Mouse (Mus musculus): ENCODE data around the gene Cend1. TPM values are rescaled to one million over a fixed set of nuclear protein-coding genes. Genes with fewer than 3 reads are reported as not detected.

Gene Cend1
- polyA plus RNA-seq, 2 experiments: not detected

DNA sequence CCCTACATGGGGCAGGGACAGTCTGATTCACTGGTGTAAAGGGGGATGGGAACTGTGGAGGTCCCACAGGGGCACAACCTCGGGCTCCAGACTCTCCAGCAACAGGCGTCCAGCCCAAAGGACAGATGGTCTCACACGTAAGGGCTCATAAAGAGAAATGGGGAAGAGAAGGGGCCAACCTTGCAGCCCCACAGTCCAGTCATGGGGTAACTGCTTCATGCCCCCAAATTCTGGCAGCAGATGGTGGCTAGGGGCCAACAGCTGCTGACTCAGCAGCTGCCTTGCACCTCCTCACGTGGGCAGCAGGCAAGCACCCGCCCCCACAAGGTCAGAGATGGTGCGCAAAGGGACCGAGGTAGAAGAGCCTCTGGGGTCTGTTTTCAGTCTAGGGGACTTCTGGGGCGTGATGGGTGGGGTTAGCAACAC, 2.9 kb upstream of the Cend1 start:
- Histone ChIP-seq H3K36me3 (replicated peaks; ENCODE audit: control insufficient read depth, insufficient read depth, low read depth) (no peaks in the 10 kb centered on the region), H3K4me2 (ENCODE audit: low read depth) (no peak overlapping the region), H3K9me3 (ENCODE audit: control insufficient read depth, low read length) (no peaks in the 10 kb centered on the region), H3K27ac (no peak overlapping the region), H3K4me3 (ENCODE audit: insufficient read depth in 1 of 2, low read depth in 2 of 2, low read length in 2 of 2) (no peak overlapping the region), H3K27me3 (ENCODE audit: control insufficient read depth, insufficient read depth, low read length) (no peaks in the 10 kb centered on the region), H3K4me1 (replicated peaks; ENCODE audit: control insufficient read depth in 2 of 2, insufficient read depth in 2 of 2, low read length in 1 of 2) (peaks cover 8 to 24% of the 10 kb centered on the region in 2 experiments), H3K9ac (replicated peaks) (no peak overlapping the region)
- DNase-seq (ENCODE audit: low read depth in 3 of 3, low spot score in 3 of 3): no peak
- no peak for TF ChIP-seq EP300 (IDR thresholded peaks at IDR 0.05; ENCODE audit: low read depth)
- TF ChIP-seq CTCF (IDR thresholded peaks at IDR 0.05; ENCODE audit: low read depth): no peak
- no peak for ATAC-seq (ENCODE audit: insufficient read depth)
- 73% methylated on average over 8 of the region's 8 CpGs for WGBS (ENCODE audit: insufficient replicate concordance)

DNA sequence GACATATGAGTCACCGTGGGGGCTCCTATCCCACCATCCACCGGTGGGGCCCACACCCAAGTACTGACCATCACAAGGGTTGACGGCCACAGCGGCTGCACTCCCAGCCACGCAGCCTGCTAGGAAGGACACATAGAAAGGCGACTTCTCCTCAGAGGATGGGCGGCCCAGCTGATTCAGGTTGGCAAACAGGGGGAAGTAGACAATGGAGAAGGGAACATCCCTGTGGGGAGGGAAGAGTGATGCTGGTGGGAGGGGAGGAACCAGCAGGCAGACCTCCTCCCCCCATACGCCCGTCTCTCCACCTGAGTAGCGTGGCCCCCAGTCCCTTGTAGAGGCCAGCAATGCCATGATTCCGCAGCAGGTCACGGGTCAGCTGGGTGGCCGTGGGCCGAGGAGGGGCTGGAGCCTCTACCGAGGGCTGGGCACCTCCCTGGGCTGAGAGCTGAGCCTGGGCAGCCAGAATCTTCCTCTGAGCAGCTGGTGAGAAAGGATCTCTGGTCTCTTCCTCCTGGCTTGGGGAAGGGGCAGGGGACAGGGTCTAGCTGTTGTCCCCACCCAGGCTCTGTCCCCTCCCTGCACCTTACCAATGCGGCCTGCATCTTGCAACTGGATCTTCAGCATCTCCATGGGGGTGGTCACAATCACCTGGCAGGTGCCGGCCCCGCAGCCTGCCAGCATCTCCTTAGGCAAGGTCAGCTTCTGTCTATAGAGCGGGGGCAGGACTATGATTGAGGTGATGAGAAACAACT, 2.3 kb upstream of the Cend1 start:
- Histone ChIP-seq H3K4me2 (ENCODE audit: low read depth) (no peak overlapping the region), H3K27ac (no peak overlapping the region), H3K36me3 (replicated peaks; ENCODE audit: control insufficient read depth, insufficient read depth, low read depth) (no peaks in the 10 kb centered on the region), H3K9me3 (ENCODE audit: control insufficient read depth, low read length) (no peaks in the 10 kb centered on the region), H3K27me3 (ENCODE audit: control insufficient read depth, insufficient read depth, low read length) (no peaks in the 10 kb centered on the region), H3K9ac (replicated peaks) (no peak overlapping the region), H3K4me1 (replicated peaks; ENCODE audit: control insufficient read depth in 2 of 2, insufficient read depth in 2 of 2, low read length in 1 of 2) (peaks cover 8 to 25% of the 10 kb centered on the region in 2 experiments), H3K4me3 (ENCODE audit: insufficient read depth in 1 of 2, low read depth in 2 of 2, low read length in 2 of 2) (no peak overlapping the region)
- 86% methylated on average over 19 of the region's 19 CpGs for WGBS (ENCODE audit: insufficient replicate concordance)
- ATAC-seq (ENCODE audit: insufficient read depth) (no peak), DNase-seq (ENCODE audit: low read depth in 3 of 3, low spot score in 3 of 3) (no peak)
- no peak for TF ChIP-seq CTCF (IDR thresholded peaks at IDR 0.05; ENCODE audit: low read depth)

DNA sequence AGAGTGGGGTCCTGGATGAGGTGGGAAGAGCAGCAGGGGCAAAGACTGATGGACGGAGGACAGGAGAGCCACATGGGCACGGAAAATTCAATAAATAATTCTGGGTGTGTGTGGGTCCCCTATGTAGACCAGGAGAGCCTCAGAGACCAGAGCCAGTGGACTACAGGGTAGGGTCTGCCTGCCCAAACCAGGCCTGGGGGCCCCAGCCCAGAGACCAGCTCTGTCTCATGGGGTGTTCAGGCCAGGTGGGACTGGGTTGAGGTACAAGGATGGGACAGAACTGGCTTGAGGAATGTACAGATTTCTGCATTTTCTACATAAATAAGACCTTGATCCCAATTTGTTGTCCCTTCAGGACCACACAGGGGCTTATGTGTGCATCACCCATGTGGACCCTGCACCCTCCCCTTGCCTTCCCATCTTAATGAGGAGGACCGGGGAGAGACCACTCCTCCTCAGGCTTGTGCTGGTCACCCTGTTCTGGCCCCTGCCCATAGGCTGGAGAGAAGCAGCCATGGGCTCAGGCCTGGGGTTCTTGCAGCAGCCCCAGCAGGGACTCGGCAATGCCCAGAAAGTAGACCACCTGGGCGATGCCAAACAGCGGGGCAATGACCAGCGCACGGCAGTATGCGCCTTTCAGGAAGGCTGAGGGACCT, 1.4 kb upstream of the Cend1 start:
- Histone ChIP-seq H3K27ac (no peak overlapping the region), H3K9ac (replicated peaks) (no peak overlapping the region), H3K27me3 (ENCODE audit: control insufficient read depth, insufficient read depth, low read length) (no peaks in the 10 kb centered on the region), H3K9me3 (ENCODE audit: control insufficient read depth, low read length) (no peaks in the 10 kb centered on the region), H3K36me3 (replicated peaks; ENCODE audit: control insufficient read depth, insufficient read depth, low read depth) (no peaks in the 10 kb centered on the region), H3K4me1 (replicated peaks; ENCODE audit: control insufficient read depth in 2 of 2, insufficient read depth in 2 of 2, low read length in 1 of 2) (peaks cover 8 to 17% of the 10 kb centered on the region in 2 experiments), H3K4me3 (ENCODE audit: insufficient read depth in 1 of 2, low read depth in 2 of 2, low read length in 2 of 2) (no peak overlapping the region), H3K4me2 (ENCODE audit: low read depth) (no peak overlapping the region)
- 85% methylated on average over 9 of the region's 9 CpGs for WGBS (ENCODE audit: insufficient replicate concordance)
- no peak for TF ChIP-seq CTCF (IDR thresholded peaks at IDR 0.05; ENCODE audit: low read depth)
- no peak for TF ChIP-seq EP300 (IDR thresholded peaks at IDR 0.05; ENCODE audit: low read depth)
- DNase-seq (ENCODE audit: low read depth in 3 of 3, low spot score in 3 of 3) (no peak), ATAC-seq (ENCODE audit: insufficient read depth) (no peak)

- no peak for TF ChIP-seq EP300 (IDR thresholded peaks at IDR 0.05; ENCODE audit: low read depth)
- no peak for TF ChIP-seq CTCF (IDR thresholded peaks at IDR 0.05; ENCODE audit: low read depth)
- H3K36me3 ChIP-seq (replicated peaks; ENCODE audit: control insufficient read depth, insufficient read depth, low read depth): no peaks in the 10 kb centered on the region
- H3K27ac ChIP-seq: no peak overlapping the region
- no peak overlapping the region for H3K9ac ChIP-seq (replicated peaks)
- DNase-seq (ENCODE audit: low read depth in 3 of 3, low spot score in 3 of 3) (no peak), ATAC-seq (ENCODE audit: insufficient read depth) (no peak)
- no peak overlapping the region for H3K4me2 ChIP-seq (ENCODE audit: low read depth)
- no peak overlapping the region for H3K4me3 ChIP-seq (ENCODE audit: insufficient read depth in 1 of 2, low read depth in 2 of 2, low read length in 2 of 2)
- 60% methylated on average over 9 of the region's 9 CpGs for WGBS (ENCODE audit: insufficient replicate concordance)
- H3K4me1 ChIP-seq (replicated peaks; ENCODE audit: control insufficient read depth in 2 of 2, insufficient read depth in 2 of 2, low read length in 1 of 2): peaks cover 5 to 13% of the 10 kb centered on the region in 2 experiments
- H3K27me3 ChIP-seq (ENCODE audit: control insufficient read depth, insufficient read depth, low read length): no peaks in the 10 kb centered on the region
- no peaks in the 10 kb centered on the region for H3K9me3 ChIP-seq (ENCODE audit: control insufficient read depth, low read length)
Measured at GRCm38 (mm10) chr7:141429840-141430584, 721 bp upstream of the Cend1 start.

- 63% methylated on average over 5 of the region's 5 CpGs for WGBS (ENCODE audit: insufficient replicate concordance)
- ATAC-seq (ENCODE audit: insufficient read depth) (no peak), DNase-seq (ENCODE audit: low read depth in 3 of 3, low spot score in 3 of 3) (no peak)
- no peak overlapping the region for H3K9ac ChIP-seq (replicated peaks)
- H3K36me3 ChIP-seq (replicated peaks; ENCODE audit: control insufficient read depth, insufficient read depth, low read depth): no peaks in the 10 kb centered on the region
- H3K27ac ChIP-seq: no peak overlapping the region
- peaks cover 0 to 5% of the 10 kb centered on the region in 2 experiments; a peak in 2 of 4 replicates for H3K4me1 ChIP-seq (replicated peaks; ENCODE audit: control insufficient read depth in 2 of 2, insufficient read depth in 2 of 2, low read length in 1 of 2)
- no peaks in the 10 kb centered on the region for H3K9me3 ChIP-seq (ENCODE audit: control insufficient read depth, low read length)
- TF ChIP-seq EP300 (IDR thresholded peaks at IDR 0.05; ENCODE audit: low read depth) (no peak), CTCF (IDR thresholded peaks at IDR 0.05; ENCODE audit: low read depth) (no peak)
- no peak overlapping the region for H3K4me3 ChIP-seq (ENCODE audit: insufficient read depth in 1 of 2, low read depth in 2 of 2, low read length in 2 of 2)
- H3K4me2 ChIP-seq (ENCODE audit: low read depth): no peak overlapping the region
- H3K27me3 ChIP-seq (ENCODE audit: control insufficient read depth, insufficient read depth, low read length): no peaks in the 10 kb centered on the region
Measured at GRCm38 (mm10) chr7:141428701-141429100, 590 bp downstream of the Cend1 start.
